Mouse (Mus musculus) cerebellum, adult 2 months (tissue): ENCODE results near the gene Pold1.

Experiments used
- CTCF ChIP-seq: fragments of 200-500 bp; IDR thresholded peaks from 2 replicates; pipeline ENCODE4 v1.5.1; 2011; ENCODE audit warnings: low read depth, mild to moderate bottlenecking, control low read depth, low read length, moderate library complexity, borderline replicate concordance; ENCODE audit not compliant: insufficient read depth
- POLR2A ChIP-seq: fragments of 200-500 bp; IDR thresholded peaks from 2 replicates; pipeline ENCODE4 v1.6.1; 2011; ENCODE audit warnings: low read length, control low read depth, borderline replicate concordance; ENCODE audit not compliant: insufficient read depth

- TF ChIP-seq POLR2A (no peak), CTCF (no peak)
These were observed 13.8 kb downstream of the Pold1 start for GRCm38 (mm10) chr7:44534656-44535441.
